Mouse (Mus musculus) liver, adult 2 months (tissue): ENCODE measurements around the gene Emc1. TPM values are rescaled to one million over a fixed set of nuclear protein-coding genes. Genes with fewer than 3 reads are reported as not detected.
"Not testable (repeated sequence)": the region's sequence is repeated elsewhere in the genome, so short reads cannot be mapped to it uniquely, and the experiment has no call there.

Experiments
- DNase-seq: peaks from one replicate; pipeline ENCODE4 v3.0.0-alpha.2; 2011; ENCODE audit warnings: low read depth, low spot score; ENCODE audit errors: extremely low read depth
- H3K27ac ChIP-seq: fragments of 200-500 bp; replicated peaks from 2 replicates; pipeline ENCODE4 v1.5.1; 2012; ENCODE audit warnings: low read depth, mild to moderate bottlenecking, control low read depth, inconsistent platforms, low read length; ENCODE audit not compliant: insufficient read depth
- H3K27me3 ChIP-seq: fragments of 200-500 bp; 2 replicates; pipeline ENCODE4 v1.6.1; 2012; ENCODE audit warnings: mild to moderate bottlenecking, moderate library complexity, low read length, inconsistent platforms; ENCODE audit not compliant: control insufficient read depth, insufficient read depth
- H3K36me3 ChIP-seq: fragments of 200-500 bp; 2 replicates; pipeline ENCODE4 v1.6.1; 2012; ENCODE audit warnings: low read length, inconsistent platforms; ENCODE audit not compliant: control insufficient read depth, insufficient read depth
- H3K4me1 ChIP-seq: fragments of 200-500 bp; 2 replicates; pipeline ENCODE4 v1.6.1; 2011; ENCODE audit warnings: low read length; ENCODE audit not compliant: control insufficient read depth, insufficient read depth
- H3K4me3 ChIP-seq: fragments of 200-500 bp; 2 replicates; pipeline ENCODE4 v1.5.1; 2011; ENCODE audit warnings: low read depth, mild to moderate bottlenecking, control low read depth, low read length, moderate library complexity; ENCODE audit not compliant: insufficient read depth
- H3K79me2 ChIP-seq: fragments of 200-500 bp; 2 replicates; pipeline ENCODE4 v1.6.1; 2012; ENCODE audit warnings: inconsistent platforms, mild to moderate bottlenecking, low read length, moderate library complexity; ENCODE audit not compliant: control insufficient read depth, insufficient read depth
- H3K9ac ChIP-seq: fragments of 200-500 bp; 2 replicates; pipeline ENCODE4 v1.6.1; 2012; ENCODE audit warnings: low read depth, mild to moderate bottlenecking, control low read depth, inconsistent platforms, low read length
- CTCF ChIP-seq: fragments of 200-500 bp; IDR thresholded peaks from 2 replicates; pipeline ENCODE4 v1.5.1; 2011; ENCODE audit warnings: low read depth, low read length, control low read depth
- POLR2A ChIP-seq: fragments of 200-500 bp; IDR thresholded peaks from 2 replicates; pipeline ENCODE4 v1.6.1; 2011; ENCODE audit warnings: low read length, control low read depth; ENCODE audit not compliant: insufficient read depth; ENCODE audit errors: extremely low read depth
- WGBS: fragments of 180-500 bp; shearing (Covaris S2); methylation state at CpG from one replicate; pipeline ENCODE4 v1.1.7; 2018; 5-methylcytosine and 5-hydroxymethylcytosine counted together
- polyA plus RNA-seq: library from polyadenylated mRNA; depleted of rRNA; stranded (reverse); fragments of >200 nt; gene quantifications from 2 replicates; pipeline ENCODE4 v1.2.3, GENCODE M21; 2012
- total RNA-seq: library from RNA; depleted of rRNA; stranded (reverse); fragments of >200 nt; gene quantifications from 2 replicates; pipeline ENCODE4 v1.2.3, GENCODE M21; 2014

Emc1 gene
- total and polyA plus RNA-seq, 2 experiments: 22.3 to 23.0 TPM

DNA sequence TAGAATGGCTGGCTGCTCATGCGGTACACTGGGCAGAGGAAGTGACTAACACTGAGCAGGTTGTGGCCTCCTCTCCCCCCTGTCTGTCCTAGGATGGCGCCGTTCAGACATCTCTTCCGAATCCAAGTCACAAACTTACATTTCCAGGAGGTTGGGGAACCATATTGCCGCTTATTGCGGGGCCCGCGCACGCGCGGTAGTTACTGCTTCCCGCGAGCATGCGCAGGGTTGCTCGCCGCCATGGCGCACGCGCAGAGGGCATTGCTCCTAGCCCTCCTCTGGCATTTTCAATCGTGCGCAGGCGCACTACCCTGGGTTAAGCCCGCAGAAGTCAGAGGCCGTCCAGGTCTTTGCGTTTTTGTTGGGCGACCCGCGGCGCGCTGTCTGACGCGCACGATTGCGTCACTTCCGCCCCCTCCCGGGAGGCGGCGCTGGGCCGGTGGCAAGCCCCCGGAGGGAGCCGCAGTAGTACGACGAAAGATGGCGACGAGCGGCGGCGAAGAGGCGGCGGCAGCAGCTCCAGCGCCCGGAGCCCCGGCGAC is 27.9 kb downstream of the Emc1 start:
- H3K27ac ChIP-seq: peak overlapping the region; percentile 78
- peak overlapping the region; percentile 89 for H3K4me3 ChIP-seq
- H3K27me3 ChIP-seq: no peaks in the 10 kb centered on the region
- H3K4me1 ChIP-seq: peaks cover 25% of the 10 kb centered on the region
- H3K9ac ChIP-seq: peak overlapping the region; percentile 95
- WGBS: under 1% methylated on average over 54 of the region's 54 CpGs
- peaks cover 29% of the 10 kb centered on the region for H3K79me2 ChIP-seq
- H3K36me3 ChIP-seq: peaks cover 10% of the 10 kb centered on the region; the same call in 1 of the 2 replicates
- TF ChIP-seq CTCF (no peak), POLR2A (peak; percentile 67; the same call in 1 of the 2 replicates)
- peak; percentile 90 for DNase-seq

GRCm38 (mm10) chr4:139380775-139381451 is 28.5 kb downstream of the Emc1 start:
- H3K36me3 ChIP-seq: peaks cover 8% of the 10 kb centered on the region; the same call in 1 of the 2 replicates
- peak overlapping the region; percentile 89 for H3K4me3 ChIP-seq
- H3K4me1 ChIP-seq: peaks cover 26% of the 10 kb centered on the region
- WGBS: 1% methylated on average over 44 of the region's 44 CpGs
- H3K27me3 ChIP-seq: no peaks in the 10 kb centered on the region
- TF ChIP-seq POLR2A: no peak
- no peak for TF ChIP-seq CTCF
- H3K79me2 ChIP-seq: peaks cover 29% of the 10 kb centered on the region
- peak overlapping the region; percentile 95 for H3K9ac ChIP-seq
- DNase-seq: peak; percentile 71
- peak overlapping the region; percentile 78 for H3K27ac ChIP-seq

DNA sequence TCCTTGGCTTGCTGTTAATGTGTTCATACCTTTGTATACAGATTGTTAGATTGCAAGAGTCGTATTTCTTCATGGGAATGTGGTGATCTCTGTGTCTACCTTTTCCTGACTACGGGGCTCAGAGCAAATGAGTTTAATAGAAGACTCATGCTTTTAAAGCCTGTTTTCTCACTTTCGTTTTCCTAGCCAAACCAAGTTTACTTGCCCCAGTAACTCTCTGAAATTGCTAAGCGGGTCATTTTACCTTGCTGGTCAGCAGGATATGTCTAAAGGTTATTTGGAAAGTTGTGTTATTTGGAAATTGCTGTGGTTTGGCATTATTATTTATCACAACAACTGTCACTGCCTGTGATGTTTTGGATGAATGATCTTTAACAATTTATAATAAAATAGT is 29.1 kb downstream of the Emc1 start:
- 3% methylated on average over 4 of the region's 4 CpGs for WGBS
- Histone ChIP-seq H3K27me3 (no peaks in the 10 kb centered on the region), H3K79me2 (peaks cover 29% of the 10 kb centered on the region), H3K36me3 (peaks cover 6% of the 10 kb centered on the region; the same call in 1 of the 2 replicates), H3K27ac (peak overlapping the region; percentile 78), H3K4me3 (peak overlapping the region; percentile 89; the same call in 1 of the 2 replicates), H3K9ac (no peak overlapping the region), H3K4me1 (peaks cover 27% of the 10 kb centered on the region)
- no peak for TF ChIP-seq POLR2A
- TF ChIP-seq CTCF: no peak
- DNase-seq: peak; percentile 87

DNA sequence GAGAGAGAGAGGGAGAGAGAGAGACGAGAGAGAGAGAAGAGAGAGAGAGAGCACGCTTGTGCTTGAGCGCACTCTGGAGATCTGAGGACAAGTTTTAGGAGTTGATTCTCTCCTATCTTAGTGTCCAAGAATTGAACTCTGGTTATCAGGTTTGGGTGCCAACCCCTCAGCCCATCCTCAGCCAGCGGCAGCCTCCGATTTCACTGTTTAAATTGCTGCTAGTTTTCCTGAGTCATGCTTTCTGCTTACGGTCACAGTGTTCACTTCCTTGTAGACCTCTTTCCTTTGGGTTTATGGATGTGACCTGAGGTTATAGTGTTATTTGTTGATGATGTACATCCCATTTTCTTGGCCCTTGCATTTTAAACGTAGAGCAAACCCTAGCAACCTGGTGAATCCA is 29.8 kb downstream of the Emc1 start:
- WGBS: 3% methylated on average over 7 of the region's 7 CpGs

DNA sequence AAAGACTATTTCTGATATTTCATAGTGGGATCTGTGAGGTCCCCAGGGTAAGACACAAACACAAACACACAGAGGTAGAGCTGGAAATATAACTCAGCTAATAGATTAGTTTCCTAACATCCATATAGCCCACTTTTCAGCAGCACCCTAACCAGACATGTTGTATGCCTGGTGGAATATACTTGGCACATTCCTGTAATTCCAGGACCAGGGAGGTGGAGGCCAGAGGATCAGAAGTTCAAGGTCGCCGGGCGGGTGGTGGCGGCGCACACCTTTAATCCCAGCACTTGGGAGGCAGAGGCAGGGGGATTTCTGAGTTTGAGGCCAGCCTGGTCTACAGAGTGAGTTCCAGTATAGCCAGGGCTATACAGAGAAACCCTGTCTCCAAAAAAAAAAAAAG is 33.5 kb downstream of the Emc1 start:
- not testable (repeated sequence) for H3K9ac ChIP-seq, H3K27me3 ChIP-seq, H3K4me3 ChIP-seq, H3K36me3 ChIP-seq
- H3K27ac ChIP-seq: peak overlapping the region; percentile 94; the same call in 1 of the 2 replicates
- DNase-seq: peak; percentile 57
- peaks cover 55% of the 10 kb centered on the region for H3K4me1 ChIP-seq
- H3K79me2 ChIP-seq: peaks cover 39% of the 10 kb centered on the region
- WGBS: 24% methylated on average over 5 of the region's 5 CpGs

More for the DNA sequence above, 29.8 kb downstream of the Emc1 start:
- H3K27me3 ChIP-seq: no peaks in the 10 kb centered on the region
- TF ChIP-seq CTCF (no peak), POLR2A (no peak)
- H3K79me2 ChIP-seq: peaks cover 29% of the 10 kb centered on the region
- peaks cover 3% of the 10 kb centered on the region; the same call in 1 of the 2 replicates for H3K36me3 ChIP-seq
- H3K9ac ChIP-seq: peak overlapping the region; percentile 42
- DNase-seq: peak; percentile 71
- H3K27ac ChIP-seq: peak overlapping the region; percentile 75
- H3K4me1 ChIP-seq: peaks cover 31% of the 10 kb centered on the region
- peak overlapping the region; percentile 19 for H3K4me3 ChIP-seq

- peak overlapping the region; percentile 94 for H3K27ac ChIP-seq
- peaks cover 11% of the 10 kb centered on the region; the same call in 1 of the 2 replicates for H3K36me3 ChIP-seq
- WGBS: 12% methylated on average over 6 of the region's 6 CpGs
- H3K4me3 ChIP-seq: no peak overlapping the region
- peak; percentile 100 for DNase-seq
- H3K4me1 ChIP-seq: peaks cover 51% of the 10 kb centered on the region
- no peaks in the 10 kb centered on the region for H3K27me3 ChIP-seq
- H3K79me2 ChIP-seq: peaks cover 39% of the 10 kb centered on the region
- H3K9ac ChIP-seq: peak overlapping the region; percentile 53
- TF ChIP-seq CTCF (no peak), POLR2A (no peak)
Measured at GRCm38 (mm10) chr4:139386869-139387319, 34.5 kb downstream of the Emc1 start.
